Mouse (Mus musculus): ENCODE measurements around the gene Rsrc1.

DNA sequence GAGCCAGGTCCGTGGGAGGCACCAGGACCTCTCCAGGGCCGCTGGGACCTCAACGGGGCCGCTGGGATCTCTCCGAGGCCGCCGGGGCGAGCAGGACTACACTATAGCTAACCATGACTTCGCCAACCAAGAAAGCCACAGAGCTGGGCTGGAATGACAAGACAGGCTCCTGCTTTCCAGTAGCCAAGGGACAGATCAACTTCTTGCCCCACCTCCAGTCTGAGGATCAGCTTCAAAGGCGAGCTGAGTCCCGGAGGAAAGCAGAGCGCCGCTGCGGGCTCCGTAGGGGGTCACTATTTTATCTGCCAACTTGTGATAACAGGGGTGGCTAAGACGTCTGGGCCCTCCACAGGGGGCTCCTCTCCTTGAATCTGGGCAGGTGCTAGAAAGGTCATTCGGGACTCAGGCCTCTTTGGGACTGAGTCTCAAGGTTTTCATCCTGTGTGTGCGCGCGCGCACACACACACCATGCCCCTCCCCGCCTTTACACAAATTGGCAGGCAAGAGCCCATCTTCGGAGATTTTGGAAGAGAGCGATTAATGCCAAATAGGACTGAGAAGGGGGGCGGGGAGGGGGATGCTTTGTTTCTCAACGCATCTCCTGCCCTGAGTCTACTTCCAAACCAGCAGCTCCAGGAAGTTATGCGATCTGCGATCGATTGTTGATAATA, 10.4 kb upstream of the Rsrc1 start:
- TF ChIP-seq CTCF (conservative IDR thresholded peaks at IDR 0.05; ENCODE audit: low read length) = no peak
- TF ChIP-seq POU5F1 (IDR thresholded peaks at IDR 0.05; ENCODE audit: borderline replicate concordance, low read length) = no peak
- no peak for TF ChIP-seq NANOG (IDR thresholded peaks at IDR 0.05; ENCODE audit: borderline replicate concordance, low read length)

Data from E14TG2a.4 (cell line).